In the genomic region with DNA sequence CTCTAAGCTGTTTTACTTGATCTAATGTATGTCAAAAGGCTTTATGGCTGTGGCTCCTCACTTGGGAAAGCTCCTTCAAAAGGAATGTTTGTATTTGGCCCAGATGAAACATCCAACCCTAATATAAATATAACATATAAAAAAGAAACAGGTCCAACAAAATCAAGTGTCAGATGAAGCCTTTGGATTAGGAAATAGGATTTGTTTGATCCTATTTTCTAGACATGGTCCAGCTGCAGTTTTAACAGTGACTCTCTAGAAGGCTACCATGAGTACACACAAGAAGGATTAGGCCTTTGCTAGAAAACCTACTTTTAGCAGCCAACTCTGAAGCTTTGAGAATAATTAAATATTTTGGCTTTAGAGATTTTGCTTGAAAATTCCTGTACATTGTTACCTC, we compare ENCODE assay signal across 21 mouse cellular contexts. TPM values are rescaled to one million over a fixed set of nuclear protein-coding genes. Genes with fewer than 3 reads are reported as not detected.
DNase-seq lines count a peak whose midpoint lies in the region; ATAC-seq and TF ChIP-seq lines count a peak whose summit lies in the region.
"Had no signal": no experiment of that assay in that cellular context is flagged by ENCODE, and none has a peak within 500 bp of the region (broad histone marks: within the 10 kb centered on the region; RNA-seq: fewer than 3 reads in every experiment).

No protein-coding gene starts in this region.

- H3K27me3 ChIP-seq in lung, embryonic 14.5 days (ENCODE audit: insufficient read depth, low read length), result no peaks in the 10 kb centered on the region
- no peaks in the 10 kb centered on the region for H3K27me3 ChIP-seq in lung, embryonic 16.5 days (ENCODE audit: control insufficient read depth, insufficient read depth, low read depth, low read length)
- H3K27me3 ChIP-seq: embryonic facial prominence, embryonic 13.5 days; embryonic facial prominence, embryonic 15.5 days; forebrain, embryonic 12.5 days had no signal

- H3K27ac ChIP-seq in lung, embryonic 14.5 days (ENCODE audit: low read depth), result no peak overlapping the region
- H3K27ac ChIP-seq in lung, embryonic 16.5 days (ENCODE audit: low read length), result no peak overlapping the region
- H3K27ac ChIP-seq: embryonic facial prominence, embryonic 13.5 days; embryonic facial prominence, embryonic 15.5 days; forebrain, embryonic 10.5 days; forebrain, embryonic 12.5 days had no signal

- H3K9ac ChIP-seq in lung, embryonic 14.5 days, result no peak overlapping the region
- no peak overlapping the region for H3K9ac ChIP-seq in lung, embryonic 16.5 days (ENCODE audit: low read length)
- H3K9ac ChIP-seq: embryonic facial prominence, embryonic 13.5 days; embryonic facial prominence, embryonic 15.5 days; forebrain, embryonic 12.5 days had no signal

- H3K36me3 ChIP-seq in lung, embryonic 14.5 days (ENCODE audit: insufficient read depth), result no peaks in the 10 kb centered on the region
- no peaks in the 10 kb centered on the region for H3K36me3 ChIP-seq in lung, embryonic 16.5 days (ENCODE audit: control insufficient read depth, insufficient read depth, low read length)
- H3K36me3 ChIP-seq: embryonic facial prominence, embryonic 13.5 days; embryonic facial prominence, embryonic 15.5 days; forebrain, embryonic 10.5 days; forebrain, embryonic 12.5 days had no signal

- 0 out of 2 replicates have a peak, but pooled peaks have one; percentile 35 for ATAC-seq in lung, embryonic 14.5 days (ENCODE audit: insufficient read depth)
- ATAC-seq in lung, embryonic 16.5 days (ENCODE audit: low read depth), result peak; percentile 69
- ATAC-seq: forebrain, embryonic 14.5 days; forebrain, embryonic 16.5 days had no signal

- H3K9me3 ChIP-seq in lung, embryonic 14.5 days (ENCODE audit: low read depth, low read length), result no peaks in the 10 kb centered on the region
- H3K9me3 ChIP-seq in lung, embryonic 16.5 days (ENCODE audit: control insufficient read depth, low read length), result no peaks in the 10 kb centered on the region
- H3K9me3 ChIP-seq: embryonic facial prominence, embryonic 13.5 days; embryonic facial prominence, embryonic 15.5 days; forebrain, embryonic 10.5 days; forebrain, embryonic 12.5 days had no signal

- no peak overlapping the region for H3K4me2 ChIP-seq in lung, embryonic 14.5 days
- H3K4me2 ChIP-seq in lung, embryonic 16.5 days (ENCODE audit: low read depth, low read length), result no peak overlapping the region
- H3K4me2 ChIP-seq: embryonic facial prominence, embryonic 13.5 days; embryonic facial prominence, embryonic 15.5 days; forebrain, embryonic 12.5 days had no signal

- no peak overlapping the region for H3K4me3 ChIP-seq in lung, embryonic 14.5 days (ENCODE audit: low read depth, low read length)
- H3K4me3 ChIP-seq in lung, embryonic 16.5 days (ENCODE audit: low read length), result no peak overlapping the region
- H3K4me3 ChIP-seq: embryonic facial prominence, embryonic 13.5 days; embryonic facial prominence, embryonic 15.5 days; erythroblast, embryonic 14.5 days; forebrain, embryonic 10.5 days; forebrain, embryonic 12.5 days had no signal

- DNase-seq in lung, embryonic 14.5 days, result peak; percentile 57
- DNase-seq in lung, postnatal 36 days, result no peak
- DNase-seq in lung, postnatal 10 days, result no peak
- DNase-seq: adrenal gland, adult 2 months; adrenal gland, postnatal 10 days; adrenal gland, postnatal 25 days; cerebellum, adult 11 months; cerebellum, adult 18-20 months; cerebellum, adult 8-10 months; cerebellum, adult 9-11 months; cerebellum, postnatal 14 days; cerebellum, postnatal 36 days; embryo, embryonic 11 days had no signal

- TF ChIP-seq CTCF in lung, embryonic 14.5 days (IDR thresholded peaks at IDR 0.05; ENCODE audit: low read depth), result no peak

- no peaks in the 10 kb centered on the region; the same call in 1 of the 2 replicates for H3K4me1 ChIP-seq in lung, embryonic 14.5 days (ENCODE audit: insufficient read depth)
- H3K4me1 ChIP-seq in lung, embryonic 16.5 days (replicated peaks; ENCODE audit: control insufficient read depth, insufficient read depth, low read length), result peaks cover 3% of the 10 kb centered on the region; the same call in 1 of the 2 replicates
- H3K4me1 ChIP-seq: embryonic facial prominence, embryonic 15.5 days; forebrain, embryonic 12.5 days had no signal

RNA-seq across cellular contexts. Expression of gene Ryr3, which starts 38.8 kb away (rescaled TPM):
- polyA plus RNA-seq in lung, embryonic 14.5 days (2014; fragmentation: Nextera tagmentation; extraction: Ambion mirVana), result 1.7 and 2.6 TPM in 2 replicates
- polyA plus RNA-seq in lung, embryonic 16.5 days (2015; fragmentation: Nextera tagmentation; extraction: Ambion mirVana), result 2.0 and 3.2 TPM in 2 replicates
- polyA plus RNA-seq: erythroblast, embryonic 14.5 days had no signal
